Mouse (Mus musculus): ENCODE data around the gene Cmip.

- TF ChIP-seq RCOR1 (IDR thresholded peaks at IDR 0.05; ENCODE audit: low read depth, low read length) (no peak), CHD1 (IDR thresholded peaks at IDR 0.05; ENCODE audit: low read depth, low read length) (no peak), CTCF (IDR thresholded peaks at IDR 0.05 in 2 of 3, conservative IDR thresholded peaks at IDR 0.05 in 1 of 3; ENCODE audit: control insufficient read depth in 1 of 3, insufficient read depth in 1 of 3, low read depth in 2 of 3, low read length in 3 of 3, poor library complexity in 1 of 3, severe bottlenecking in 1 of 3) (no peak), USF1 (IDR thresholded peaks at IDR 0.05; ENCODE audit: low read depth, low read length) (no peak), BHLHE40 (IDR thresholded peaks at IDR 0.05; ENCODE audit: borderline replicate concordance, low read depth, low read length) (no peak)
These were observed 242.2 kb downstream of the Cmip start for GRCm38 (mm10) chr8:117498915-117499540.

Data from MEL (cell line).